Mouse (Mus musculus) ES-Bruce4 (cell line): ENCODE data around the gene Nanos3. TPM values are rescaled to one million over a fixed set of nuclear protein-coding genes. Genes with fewer than 3 reads are reported as not detected.

Experiments
- H3K27ac ChIP-seq: 2 replicates; pipeline ENCODE4 v1.5.1; 2012; ENCODE audit warnings: low read length, inconsistent platforms; ENCODE audit not compliant: insufficient read depth
- H3K27me3 ChIP-seq: 2 replicates; pipeline ENCODE4 v1.6.1; 2012; ENCODE audit warnings: mild to moderate bottlenecking, low read length, inconsistent platforms; ENCODE audit not compliant: control insufficient read depth, poor library complexity, insufficient read depth, severe bottlenecking
- H3K36me3 ChIP-seq: 2 replicates; pipeline ENCODE4 v1.6.1; 2012; ENCODE audit warnings: inconsistent platforms, mild to moderate bottlenecking, low read length, moderate library complexity; ENCODE audit not compliant: control insufficient read depth, poor library complexity, insufficient read depth, severe bottlenecking
- H3K4me1 ChIP-seq: one replicate; pipeline ENCODE4 v1.8.1; 2011; ENCODE audit warnings: low read length; ENCODE audit not compliant: control insufficient read depth, insufficient read depth
- H3K4me3 ChIP-seq: 2 replicates; pipeline ENCODE4 v1.5.1; 2011; ENCODE audit warnings: low read depth, mild to moderate bottlenecking, low read length
- H3K9ac ChIP-seq: 2 replicates; pipeline ENCODE4 v1.6.1; 2012; ENCODE audit warnings: low read depth, mild to moderate bottlenecking, inconsistent platforms; ENCODE audit not compliant: poor library complexity, severe bottlenecking
- H3K9me3 ChIP-seq: replicated peaks from 2 replicates; pipeline ENCODE4 v1.6.1; 2012; ENCODE audit warnings: mild to moderate bottlenecking, low read length, inconsistent platforms; ENCODE audit not compliant: control insufficient read depth, poor library complexity, insufficient read depth, severe bottlenecking
- CTCF ChIP-seq: IDR thresholded peaks from one replicate; pipeline ENCODE4 v1.8.1; 2011; ENCODE audit warnings: low read depth, low read length
- EP300 ChIP-seq: IDR thresholded peaks from 2 replicates; pipeline ENCODE4 v1.6.1; 2011; ENCODE audit warnings: low read depth, low read length; ENCODE audit not compliant: insufficient read depth
- POLR2A ChIP-seq: IDR thresholded peaks from one replicate; pipeline ENCODE4 v1.8.1; 2011; ENCODE audit warnings: low read length; ENCODE audit not compliant: insufficient read depth
- polyA plus RNA-seq: library from polyadenylated mRNA; stranded (reverse); fragments of >200 nt; gene quantifications from 2 replicates; pipeline ENCODE4 v1.2.4, GENCODE M21; 2011; ENCODE audit warnings: low read depth; ENCODE audit not compliant: missing spikeins, insufficient read depth, insufficient read length

Nanos3 gene
- polyA plus RNA-seq, 1 experiment, result 3.0 TPM

- Histone ChIP-seq H3K36me3 (no peaks in the 10 kb centered on the region), H3K9ac (peak overlapping the region; percentile 98), H3K27me3 (no peaks in the 10 kb centered on the region), H3K4me3 (peak overlapping the region; percentile 75), H3K9me3 (no peaks in the 10 kb centered on the region), H3K4me1 (peaks cover 10% of the 10 kb centered on the region), H3K27ac (peak overlapping the region; percentile 29)
- no peak for TF ChIP-seq EP300
- no peak for TF ChIP-seq CTCF
- no peak for TF ChIP-seq POLR2A
Measured at GRCm38 (mm10) chr8:84182833-84183232, 2.2 kb downstream of the Nanos3 start.

GRCm38 (mm10) chr8:84180530-84181190 is 4.4 kb downstream of the Nanos3 start:
- no peaks in the 10 kb centered on the region for H3K36me3 ChIP-seq
- H3K9me3 ChIP-seq, result no peaks in the 10 kb centered on the region
- peak overlapping the region; percentile 27 for H3K4me3 ChIP-seq
- H3K9ac ChIP-seq, result peak overlapping the region; percentile 55; the same call in 1 of the 2 replicates
- TF ChIP-seq EP300 (peak; percentile 88), CTCF (no peak)
- no peaks in the 10 kb centered on the region for H3K27me3 ChIP-seq
- H3K4me1 ChIP-seq, result peaks cover 9% of the 10 kb centered on the region
- H3K27ac ChIP-seq, result peak overlapping the region; percentile 78

GRCm38 (mm10) chr8:84179946-84180345 is 5.1 kb downstream of the Nanos3 start:
- Histone ChIP-seq H3K9me3 (no peaks in the 10 kb centered on the region), H3K4me1 (peaks cover 9% of the 10 kb centered on the region)
- TF ChIP-seq POLR2A (no peak), CTCF (no peak)

GRCm38 (mm10) chr8:84178592-84178991 is 6.4 kb downstream of the Nanos3 start:
- Histone ChIP-seq H3K9me3 (no peaks in the 10 kb centered on the region), H3K27ac (peak overlapping the region; percentile 66), H3K36me3 (no peaks in the 10 kb centered on the region; the same call in 1 of the 2 replicates), H3K9ac (peak overlapping the region; percentile 55), H3K4me3 (no peak overlapping the region), H3K4me1 (peaks cover 9% of the 10 kb centered on the region), H3K27me3 (no peaks in the 10 kb centered on the region)
- TF ChIP-seq EP300 (peak; percentile 94), POLR2A (no peak), CTCF (no peak)

More at GRCm38 (mm10) chr8:84179946-84180345, 5.1 kb downstream of the Nanos3 start:
- H3K27ac ChIP-seq, result peak overlapping the region; percentile 78
- peak overlapping the region; percentile 55 for H3K9ac ChIP-seq
- peak overlapping the region; percentile 27 for H3K4me3 ChIP-seq
- H3K36me3 ChIP-seq, result no peaks in the 10 kb centered on the region
- H3K27me3 ChIP-seq, result no peaks in the 10 kb centered on the region

GRCm38 (mm10) chr8:84177405-84177804 is 7.6 kb downstream of the Nanos3 start:
- no peak overlapping the region for H3K9ac ChIP-seq
- H3K4me1 ChIP-seq, result peaks cover 9% of the 10 kb centered on the region
- H3K4me3 ChIP-seq, result no peak overlapping the region
- TF ChIP-seq EP300 (peak; percentile 91), CTCF (no peak)
- no peaks in the 10 kb centered on the region for H3K27me3 ChIP-seq
- H3K9me3 ChIP-seq, result no peaks in the 10 kb centered on the region
- peak overlapping the region; percentile 66 for H3K27ac ChIP-seq
- H3K36me3 ChIP-seq, result peaks cover 6% of the 10 kb centered on the region; the same call in 1 of the 2 replicates

GRCm38 (mm10) chr8:84176560-84176959 is 8.5 kb downstream of the Nanos3 start:
- Histone ChIP-seq H3K36me3 (peaks cover 13% of the 10 kb centered on the region), H3K9ac (peak overlapping the region; percentile 4), H3K4me1 (peaks cover 9% of the 10 kb centered on the region), H3K27me3 (no peaks in the 10 kb centered on the region), H3K4me3 (no peak overlapping the region), H3K27ac (peak overlapping the region; percentile 9; the same call in 1 of the 2 replicates), H3K9me3 (no peaks in the 10 kb centered on the region)
- TF ChIP-seq EP300, result peak; percentile 82
- no peak for TF ChIP-seq POLR2A
- TF ChIP-seq CTCF, result no peak
